Mouse (Mus musculus) hindbrain, embryonic 11.5 days (tissue): Measurements from ENCODE around the gene Vill. TPM values are rescaled to one million over a fixed set of nuclear protein-coding genes. Genes with fewer than 3 reads are reported as not detected.
A peak's percentile ranks its signal among the peaks of the same experiment; 100 is the strongest.

Experiments
- ATAC-seq: fragments of 200-750 bp; cut with Nextera tagmentation; 2 replicates; pipeline ENCODE4 v1.8.0; 2017; ENCODE audit warnings: mild to moderate bottlenecking, moderate TSS enrichment, moderate library complexity; ENCODE audit not compliant: low FRiP score
- DNase-seq: peaks from one replicate; pipeline ENCODE4 v3.0.0-alpha.2; 2015; ENCODE audit warnings: low spot score
- H3K27ac ChIP-seq: fragments of 300-500 bp; sonication (generic); 2 replicates; pipeline ENCODE4 v1.5.1; 2014; ENCODE audit warnings: mild to moderate bottlenecking, low read depth, low read length
- H3K27me3 ChIP-seq: fragments of 300-500 bp; sonication (generic); 2 replicates; pipeline ENCODE4 v1.6.1; 2014; ENCODE audit warnings: mild to moderate bottlenecking, low read length, moderate library complexity, mixed read lengths; ENCODE audit not compliant: control insufficient read depth, insufficient read depth
- H3K36me3 ChIP-seq: fragments of 300-500 bp; sonication (generic); 2 replicates; pipeline ENCODE4 v1.6.1; 2014; ENCODE audit warnings: mild to moderate bottlenecking, low read length, moderate library complexity, mixed read lengths; ENCODE audit not compliant: control insufficient read depth, insufficient read depth
- H3K4me1 ChIP-seq: fragments of 300-500 bp; sonication (generic); replicated peaks from 2 replicates; pipeline ENCODE4 v1.6.1; 2014; ENCODE audit warnings: low read length, mixed read lengths; ENCODE audit not compliant: control insufficient read depth, insufficient read depth
- H3K4me2 ChIP-seq: fragments of 300-500 bp; sonication (generic); replicated peaks from 2 replicates; pipeline ENCODE4 v1.6.1; 2014; ENCODE audit warnings: mild to moderate bottlenecking, low read depth, low read length
- H3K4me3 ChIP-seq: fragments of 300-500 bp; sonication (generic); 2 replicates; pipeline ENCODE4 v1.5.1; 2014; ENCODE audit warnings: low read depth, low read length
- H3K9ac ChIP-seq: fragments of 300-500 bp; sonication (generic); 2 replicates; pipeline ENCODE4 v1.6.1; 2014; ENCODE audit warnings: low read depth, low read length
- H3K9me3 ChIP-seq: fragments of 300-500 bp; sonication (generic); 2 replicates; pipeline ENCODE4 v1.6.1; 2016; ENCODE audit warnings: low read length; ENCODE audit not compliant: control insufficient read depth
- WGBS: fragments of 180-500 bp; shearing (Covaris S2); extraction: QIAGEN DNeasy Blood & Tissue Kit; methylation state at CpG from one replicate; pipeline ENCODE4 v1.1.7; 2014; 5-methylcytosine and 5-hydroxymethylcytosine counted together
- polyA plus RNA-seq: library from polyadenylated mRNA; unstranded; fragments of >200 nt; fragmentation: Nextera tagmentation; extraction: Ambion mirVana; gene quantifications from 2 replicates; pipeline ENCODE4 v1.2.1, GENCODE M21; 2014

Gene Vill
- polyA plus RNA-seq, 1 experiment from 2014 or later: 7.5 TPM

- DNase-seq (no peak), ATAC-seq (no peak)
- Histone ChIP-seq H3K9me3 (no peaks in the 10 kb centered on the region), H3K27me3 (no peaks in the 10 kb centered on the region), H3K4me1 (no peaks in the 10 kb centered on the region), H3K4me3 (no peak overlapping the region), H3K9ac (no peak overlapping the region), H3K36me3 (no peaks in the 10 kb centered on the region), H3K4me2 (no peak overlapping the region), H3K27ac (no peak overlapping the region)
- WGBS: 55% methylated on average over 12 of the region's 12 CpGs
Observed at GRCm38 (mm10) chr9:119109685-119110353, 57.2 kb downstream of the Vill start.

- no peak overlapping the region for H3K4me2 ChIP-seq
- H3K4me1 ChIP-seq: no peaks in the 10 kb centered on the region
- ATAC-seq (no peak), DNase-seq (peak; percentile 21)
- H3K36me3 ChIP-seq: no peaks in the 10 kb centered on the region
- 29% methylated on average over 3 of the region's 3 CpGs for WGBS
- no peak overlapping the region for H3K4me3 ChIP-seq
- H3K9ac ChIP-seq: no peak overlapping the region
- peak overlapping the region; percentile 47; the same call in 1 of the 2 replicates for H3K27ac ChIP-seq
- H3K27me3 ChIP-seq: no peaks in the 10 kb centered on the region
- no peaks in the 10 kb centered on the region for H3K9me3 ChIP-seq
Observed at GRCm38 (mm10) chr9:119110640-119111039, 58.1 kb downstream of the Vill start.

- no peak for DNase-seq
- Histone ChIP-seq H3K4me3 (no peak overlapping the region), H3K9ac (no peak overlapping the region), H3K27me3 (no peaks in the 10 kb centered on the region), H3K36me3 (no peaks in the 10 kb centered on the region), H3K27ac (no peak overlapping the region), H3K9me3 (no peaks in the 10 kb centered on the region), H3K4me1 (no peaks in the 10 kb centered on the region), H3K4me2 (no peak overlapping the region)
- no peak for ATAC-seq
- 88% methylated on average over 17 of the region's 17 CpGs for WGBS
Observed at GRCm38 (mm10) chr9:119114911-119115310, 62.3 kb downstream of the Vill start.

GRCm38 (mm10) chr9:119119409-119120167 is 67.0 kb downstream of the Vill start:
- ATAC-seq (no peak), DNase-seq (no peak)
- 88% methylated on average over 19 of the region's 19 CpGs for WGBS

GRCm38 (mm10) chr9:119120168-119120560 is 67.6 kb downstream of the Vill start:
- ATAC-seq (no peak), DNase-seq (no peak)
- WGBS: 76% methylated on average over 3 of the region's 3 CpGs
- Histone ChIP-seq H3K4me1 (no peaks in the 10 kb centered on the region), H3K27ac (no peak overlapping the region), H3K27me3 (no peaks in the 10 kb centered on the region), H3K36me3 (no peaks in the 10 kb centered on the region), H3K4me3 (no peak overlapping the region), H3K4me2 (no peak overlapping the region), H3K9ac (no peak overlapping the region), H3K9me3 (no peaks in the 10 kb centered on the region)

More at GRCm38 (mm10) chr9:119119409-119120167, 67.0 kb downstream of the Vill start:
- H3K9ac ChIP-seq: no peak overlapping the region
- H3K36me3 ChIP-seq: no peaks in the 10 kb centered on the region
- H3K4me2 ChIP-seq: no peak overlapping the region
- H3K27ac ChIP-seq: no peak overlapping the region
- H3K4me3 ChIP-seq: no peak overlapping the region
- no peaks in the 10 kb centered on the region for H3K4me1 ChIP-seq
- no peaks in the 10 kb centered on the region for H3K27me3 ChIP-seq
- no peaks in the 10 kb centered on the region for H3K9me3 ChIP-seq

Other genes with a start within 250 kb of the Vill start
- gene Ctdspl, start 126.3 kb upstream of the Vill start, polyA plus RNA-seq: 8.1 TPM in 2 replicates
- gene Plcd1, start 40.7 kb downstream of the Vill start, polyA plus RNA-seq: 27.7 and 28.8 TPM in 2 replicates
- gene Dlec1, start 49.7 kb downstream of the Vill start, polyA plus RNA-seq: 1.4 and 2.1 TPM in 2 replicates
- gene Acaa1b, start 104.3 kb downstream of the Vill start, polyA plus RNA-seq: 1.4 and 1.7 TPM in 2 replicates
- gene Gm47289, start 106.4 kb downstream of the Vill start, polyA plus RNA-seq: not detected in 2 replicates
- gene Slc22a13, start 156.3 kb downstream of the Vill start, polyA plus RNA-seq: not detected in 2 replicates